In genomic region chr3:95816681-95817080, GRCm38 (mm10) we compare ENCODE assay signal across 8 mouse cellular contexts. TPM values are rescaled to one million over a fixed set of nuclear protein-coding genes. Genes with fewer than 3 reads are reported as not detected.
DNase-seq lines count a peak whose midpoint lies in the region; ATAC-seq and TF ChIP-seq lines count a peak whose summit lies in the region.

No protein-coding gene starts in this region.

- no peaks in the 10 kb centered on the region for H3K36me3 ChIP-seq in liver, embryonic 14.5 days (replicated peaks; ENCODE audit: control insufficient read depth, insufficient read depth, low read depth)
- H3K36me3 ChIP-seq in stomach, embryonic 16.5 days (ENCODE audit: control insufficient read depth, insufficient read depth, low read length): no peaks in the 10 kb centered on the region

- H3K4me2 ChIP-seq in liver, embryonic 14.5 days (ENCODE audit: low read depth): peak overlapping the region; percentile 76
- H3K4me2 ChIP-seq in stomach, embryonic 16.5 days (ENCODE audit: low read depth, low read length): peak overlapping the region; percentile 5; the same call in 1 of the 2 replicates

- no peak for ATAC-seq in liver, embryonic 14.5 days (ENCODE audit: insufficient read depth)
- ATAC-seq in stomach, embryonic 16.5 days (ENCODE audit: insufficient read depth, low FRiP score): no peak

- TF ChIP-seq EP300 in liver, embryonic 14.5 days (IDR thresholded peaks at IDR 0.05; ENCODE audit: low read depth): no peak

- 0 out of 2 replicates have a peak overlapping the region, but pooled peaks have one; percentile 32 for H3K9ac ChIP-seq in liver, embryonic 14.5 days (replicated peaks)
- H3K9ac ChIP-seq in stomach, embryonic 16.5 days (ENCODE audit: low read length): no peak overlapping the region

- H3K27ac ChIP-seq in cerebellum, adult 2 months (ENCODE audit: insufficient read depth, low read length): no peak overlapping the region
- no peak overlapping the region for H3K27ac ChIP-seq in liver, embryonic 14.5 days
- H3K27ac ChIP-seq in stomach, embryonic 16.5 days (ENCODE audit: low read length): no peak overlapping the region

- H3K9me3 ChIP-seq in liver, embryonic 14.5 days (ENCODE audit: control insufficient read depth, low read length): no peaks in the 10 kb centered on the region
- no peaks in the 10 kb centered on the region for H3K9me3 ChIP-seq in stomach, embryonic 16.5 days (replicated peaks; ENCODE audit: control insufficient read depth, low read length)

- TF ChIP-seq CTCF in cerebellum, adult 2 months (IDR thresholded peaks at IDR 0.05; ENCODE audit: borderline replicate concordance, insufficient read depth, low read depth, low read length): no peak
- TF ChIP-seq CTCF in liver, embryonic 14.5 days (IDR thresholded peaks at IDR 0.05; ENCODE audit: low read depth): no peak

- 60% methylated on average over 3 of the region's 3 CpGs for WGBS in cerebellum, adult 2 months
- WGBS in liver, embryonic 14.5 days (ENCODE audit: insufficient replicate concordance): 72% methylated on average over 3 of the region's 3 CpGs
- WGBS in stomach, embryonic 16.5 days: 76% methylated on average over 3 of the region's 3 CpGs

- DNase-seq in cerebellum, adult 2 months: no peak
- no peak for DNase-seq in cerebellum, adult 8-10 months
- DNase-seq in lung, postnatal 36 days: peak; percentile 32
- no peak for DNase-seq in lung, postnatal 4 days
- no peak for DNase-seq in liver, embryonic 14.5 days (ENCODE audit: low read depth in 3 of 3, low spot score in 3 of 3)
- DNase-seq in thymus, postnatal 25 days: no peak
- no peak for DNase-seq in spleen, postnatal 36 days (ENCODE audit: low spot score in 2 of 2)

- peak overlapping the region; percentile 38 for H3K4me3 ChIP-seq in cerebellum, adult 2 months (replicated peaks; ENCODE audit: insufficient read depth, low read depth, low read length)
- peak overlapping the region in 1 of 2 experiments; percentile 10; a peak in 2 of 4 replicates for H3K4me3 ChIP-seq in liver, embryonic 14.5 days (ENCODE audit: insufficient read depth in 1 of 2, low read depth in 2 of 2, low read length in 2 of 2)
- no peak overlapping the region for H3K4me3 ChIP-seq in stomach, embryonic 16.5 days (replicated peaks; ENCODE audit: low read length)

- H3K27me3 ChIP-seq in cerebellum, adult 2 months (ENCODE audit: control insufficient read depth, insufficient read depth, low read length): no peaks in the 10 kb centered on the region
- H3K27me3 ChIP-seq in liver, embryonic 14.5 days (ENCODE audit: control insufficient read depth, insufficient read depth, low read length): no peaks in the 10 kb centered on the region
- no peaks in the 10 kb centered on the region for H3K27me3 ChIP-seq in stomach, embryonic 16.5 days (ENCODE audit: control insufficient read depth, insufficient read depth, low read length)

- H3K4me1 ChIP-seq in cerebellum, adult 2 months (ENCODE audit: control insufficient read depth, insufficient read depth, low read length): peaks cover 2% of the 10 kb centered on the region; the same call in 1 of the 2 replicates
- H3K4me1 ChIP-seq in liver, embryonic 14.5 days (replicated peaks; ENCODE audit: control insufficient read depth in 2 of 2, insufficient read depth in 2 of 2, low read length in 1 of 2): peaks cover 15% of the 10 kb centered on the region in 2 experiments
- H3K4me1 ChIP-seq in stomach, embryonic 16.5 days (ENCODE audit: control insufficient read depth, insufficient read depth, low read length): peaks cover 6% of the 10 kb centered on the region; the same call in 1 of the 2 replicates

- no peak for TF ChIP-seq POLR2A in cerebellum, adult 2 months (IDR thresholded peaks at IDR 0.05; ENCODE audit: borderline replicate concordance, insufficient read depth, low read length)

RNA-seq across cellular contexts. Expression of gene Rprd2, which starts 2.0 kb away (rescaled TPM):
- 27.4 and 30.3 TPM in 2 replicates for polyA plus RNA-seq in cerebellum, adult 2 months (2012; rRNA removed)
- 4.2 and 5.3 TPM in 2 replicates for polyA plus RNA-seq in liver, embryonic 14.5 days (2012; rRNA removed)
- 6.6 and 6.8 TPM in 2 replicates for polyA plus RNA-seq in liver, embryonic 14.5 days (2014; fragmentation: Nextera tagmentation; extraction: Ambion mirVana)
- polyA plus RNA-seq in stomach, embryonic 16.5 days (2015; fragmentation: Nextera tagmentation; extraction: Ambion mirVana): 18.8 and 20.3 TPM in 2 replicates

RNA-seq across cellular contexts. Expression of gene Prpf3, which starts 39.0 kb away (rescaled TPM):
- 39.6 and 41.6 TPM in 2 replicates for polyA plus RNA-seq in cerebellum, adult 2 months (2012; rRNA removed)
- polyA plus RNA-seq in liver, embryonic 14.5 days (2012; rRNA removed): 9.9 and 18.9 TPM in 2 replicates
- polyA plus RNA-seq in liver, embryonic 14.5 days (2014; fragmentation: Nextera tagmentation; extraction: Ambion mirVana): 27.2 and 27.5 TPM in 2 replicates
- polyA plus RNA-seq in stomach, embryonic 16.5 days (2015; fragmentation: Nextera tagmentation; extraction: Ambion mirVana): 41.1 and 44.8 TPM in 2 replicates

RNA-seq across cellular contexts. Expression of gene Mrps21, which starts 54.6 kb away (rescaled TPM):
- polyA plus RNA-seq in cerebellum, adult 2 months (2012; rRNA removed): 265 and 281 TPM in 2 replicates
- 72.5 and 119 TPM in 2 replicates for polyA plus RNA-seq in liver, embryonic 14.5 days (2012; rRNA removed)
- 224 and 226 TPM in 2 replicates for polyA plus RNA-seq in liver, embryonic 14.5 days (2014; fragmentation: Nextera tagmentation; extraction: Ambion mirVana)
- polyA plus RNA-seq in stomach, embryonic 16.5 days (2015; fragmentation: Nextera tagmentation; extraction: Ambion mirVana): 290 and 321 TPM in 2 replicates

RNA-seq across cellular contexts. Expression of gene Tars2, which starts 56.7 kb away (rescaled TPM):
- 41.3 and 43.3 TPM in 2 replicates for polyA plus RNA-seq in cerebellum, adult 2 months (2012; rRNA removed)
- polyA plus RNA-seq in liver, embryonic 14.5 days (2012; rRNA removed): 14.5 and 19.9 TPM in 2 replicates
- 37.1 and 39.9 TPM in 2 replicates for polyA plus RNA-seq in liver, embryonic 14.5 days (2014; fragmentation: Nextera tagmentation; extraction: Ambion mirVana)
- 48.1 and 52.1 TPM in 2 replicates for polyA plus RNA-seq in stomach, embryonic 16.5 days (2015; fragmentation: Nextera tagmentation; extraction: Ambion mirVana)
